Mouse (Mus musculus) bone marrow, adult 2 months (tissue): ENCODE data around the gene Unc93b1.
A peak's percentile ranks its signal among the peaks of the same experiment; 100 is the strongest.

Source experiments
- CTCF ChIP-seq: fragments of 200-500 bp; IDR thresholded peaks from 2 replicates; pipeline ENCODE4 v1.5.1; 2011; ENCODE audit warnings: low read length, control low read depth; ENCODE audit not compliant: control insufficient read depth, insufficient read depth
- POLR2A ChIP-seq: fragments of 200-500 bp; IDR thresholded peaks from 2 replicates; pipeline ENCODE4 v1.6.1; 2011; ENCODE audit warnings: low read depth, mild to moderate bottlenecking, control low read depth, low read length, borderline replicate concordance; ENCODE audit not compliant: control insufficient read depth

- TF ChIP-seq CTCF (no peak), POLR2A (peak; percentile 64; the same call in 1 of the 2 replicates)
Observed at GRCm38 (mm10) chr19:3935896-3936850, 1.2 kb downstream of the Unc93b1 start.
